Mouse (Mus musculus) cortical plate, adult 2 months (tissue): ENCODE data around the gene Kif27. TPM values are rescaled to one million over a fixed set of nuclear protein-coding genes. Genes with fewer than 3 reads are reported as not detected.

ENCODE experiments used
- H3K27ac ChIP-seq: fragments of 200-500 bp; 2 replicates; pipeline ENCODE4 v1.5.1; 2012; ENCODE audit warnings: low read length, control low read depth, inconsistent platforms; ENCODE audit not compliant: insufficient read depth
- H3K4me1 ChIP-seq: fragments of 200-500 bp; 2 replicates; pipeline ENCODE4 v1.6.1; 2011; ENCODE audit warnings: low read length; ENCODE audit not compliant: control insufficient read depth, insufficient read depth
- H3K4me3 ChIP-seq: fragments of 200-500 bp; 2 replicates; pipeline ENCODE4 v1.5.1; 2011; ENCODE audit warnings: mild to moderate bottlenecking, low read length, control low read depth; ENCODE audit not compliant: insufficient read depth
- CTCF ChIP-seq: fragments of 200-500 bp; IDR thresholded peaks from 2 replicates; pipeline ENCODE4 v1.5.1; 2011; ENCODE audit warnings: mild to moderate bottlenecking, control low read depth, low read length; ENCODE audit not compliant: insufficient read depth; ENCODE audit errors: extremely low read depth
- POLR2A ChIP-seq: fragments of 200-500 bp; IDR thresholded peaks from 2 replicates; pipeline ENCODE4 v1.6.1; 2011; ENCODE audit warnings: mild to moderate bottlenecking, low read length, control low read depth; ENCODE audit not compliant: insufficient read depth; ENCODE audit errors: extremely low read depth
- polyA plus RNA-seq: library from polyadenylated mRNA; depleted of rRNA; stranded (reverse); fragments of >200 nt; gene quantifications from 2 replicates; pipeline ENCODE4 v1.2.3, GENCODE M21; 2012

The Kif27 gene
- polyA plus RNA-seq, 1 experiment: 1.6 TPM

GRCm38 (mm10) chr13:58283466-58283865 is 75.5 kb downstream of the Kif27 start:
- TF ChIP-seq POLR2A (no peak), CTCF (no peak)
- H3K4me1 ChIP-seq: no peaks in the 10 kb centered on the region
- H3K27ac ChIP-seq: no peak overlapping the region

GRCm38 (mm10) chr13:58281936-58282335 is 77.0 kb downstream of the Kif27 start:
- Histone ChIP-seq H3K4me1 (no peaks in the 10 kb centered on the region), H3K4me3 (no peak overlapping the region), H3K27ac (no peak overlapping the region)
- TF ChIP-seq CTCF (no peak), POLR2A (no peak)

More at GRCm38 (mm10) chr13:58283466-58283865, 75.5 kb downstream of the Kif27 start:
- H3K4me3 ChIP-seq: no peak overlapping the region

- Histone ChIP-seq H3K4me1 (no peaks in the 10 kb centered on the region), H3K27ac (no peak overlapping the region), H3K4me3 (no peak overlapping the region)
- TF ChIP-seq POLR2A: no peak
Observed at GRCm38 (mm10) chr13:58280528-58280927, 78.4 kb downstream of the Kif27 start.

- TF ChIP-seq POLR2A: no peak
- H3K27ac ChIP-seq: no peak overlapping the region
- H3K4me1 ChIP-seq: no peaks in the 10 kb centered on the region; the same call in 1 of the 2 replicates
- no peak overlapping the region for H3K4me3 ChIP-seq
Observed at GRCm38 (mm10) chr13:58276256-58276655, 82.7 kb downstream of the Kif27 start.

- H3K27ac ChIP-seq: no peak within 1 kb of the TSS
- peak within 1 kb of the TSS; percentile 41 for H3K4me3 ChIP-seq
- no peak for TF ChIP-seq CTCF
- TF ChIP-seq POLR2A: no peak
- no peaks in the 10 kb centered on the region; the same call in 1 of the 2 replicates for H3K4me1 ChIP-seq
Observed at GRCm38 (mm10) chr13:58275599-58275998, 83.3 kb downstream of the Kif27 start, which contains the start of gene Gkap1. TSS of gene Gkap1 (minus strand) at chr13:58275699.

- no peaks in the 10 kb centered on the region; the same call in 1 of the 2 replicates for H3K4me1 ChIP-seq
- TF ChIP-seq POLR2A (no peak), CTCF (no peak)
- H3K27ac ChIP-seq: no peak overlapping the region
- peak overlapping the region; percentile 41 for H3K4me3 ChIP-seq
Observed at GRCm38 (mm10) chr13:58275076-58275475, 83.8 kb downstream of the Kif27 start.

- TF ChIP-seq POLR2A (no peak), CTCF (no peak)
- Histone ChIP-seq H3K4me3 (peak overlapping the region; percentile 41), H3K27ac (no peak overlapping the region), H3K4me1 (no peaks in the 10 kb centered on the region; the same call in 1 of the 2 replicates)
Observed at GRCm38 (mm10) chr13:58274259-58274991, 84.5 kb downstream of the Kif27 start.

- no peaks in the 10 kb centered on the region; the same call in 1 of the 2 replicates for H3K4me1 ChIP-seq
- H3K27ac ChIP-seq: no peak overlapping the region
- peak overlapping the region; percentile 41 for H3K4me3 ChIP-seq
- TF ChIP-seq POLR2A (no peak), CTCF (no peak)
Observed at GRCm38 (mm10) chr13:58273411-58274258, 85.3 kb downstream of the Kif27 start.

- no peaks in the 10 kb centered on the region for H3K4me1 ChIP-seq
- H3K4me3 ChIP-seq: no peak overlapping the region
- TF ChIP-seq CTCF: no peak
- TF ChIP-seq POLR2A: no peak
- H3K27ac ChIP-seq: no peak overlapping the region
Observed at GRCm38 (mm10) chr13:58266864-58267263, 92.1 kb downstream of the Kif27 start.

- no peak overlapping the region for H3K4me3 ChIP-seq
- TF ChIP-seq CTCF: no peak
- TF ChIP-seq POLR2A: no peak
- H3K27ac ChIP-seq: no peak overlapping the region
- no peaks in the 10 kb centered on the region for H3K4me1 ChIP-seq
Observed at GRCm38 (mm10) chr13:58263546-58263945, 95.4 kb downstream of the Kif27 start.

GRCm38 (mm10) chr13:58261674-58262073 is 97.2 kb downstream of the Kif27 start:
- TF ChIP-seq POLR2A (no peak), CTCF (no peak)
- Histone ChIP-seq H3K4me1 (no peaks in the 10 kb centered on the region), H3K27ac (no peak overlapping the region), H3K4me3 (no peak overlapping the region)
